Mouse (Mus musculus): ENCODE measurements around the gene Vax2. TPM values are rescaled to one million over a fixed set of nuclear protein-coding genes. Genes with fewer than 3 reads are reported as not detected.

The Vax2 gene
- total RNA-seq, 4 experiments from 2014 or later, result not detected

DNA sequence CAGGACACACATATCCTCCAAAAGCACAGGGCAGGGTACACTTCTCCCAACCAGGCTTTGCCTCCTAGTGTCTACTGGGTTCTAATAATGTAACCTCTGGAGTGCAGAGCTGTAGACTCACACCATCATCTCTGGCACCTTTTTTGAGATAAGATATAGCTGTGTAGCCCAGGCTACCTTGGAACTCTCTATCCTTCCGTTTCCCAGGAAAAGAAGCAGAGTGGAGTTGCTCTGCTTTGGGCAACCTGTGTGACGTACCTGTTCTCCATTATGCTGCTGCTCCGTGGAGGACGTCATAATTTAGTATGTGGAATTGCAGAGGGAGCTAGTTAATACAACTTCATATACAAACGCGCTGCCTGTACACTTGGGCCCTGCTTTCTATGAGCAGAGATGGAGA lies 51.3 kb downstream of the Vax2 start, which contains the start of gene Ankrd53:
Ankrd53 (plus strand) TSS at position 301 of the 400 bp plus-strand sequence.
- no peak for DNase-seq (ENCODE audit: low spot score in 2 of 2)

DNA sequence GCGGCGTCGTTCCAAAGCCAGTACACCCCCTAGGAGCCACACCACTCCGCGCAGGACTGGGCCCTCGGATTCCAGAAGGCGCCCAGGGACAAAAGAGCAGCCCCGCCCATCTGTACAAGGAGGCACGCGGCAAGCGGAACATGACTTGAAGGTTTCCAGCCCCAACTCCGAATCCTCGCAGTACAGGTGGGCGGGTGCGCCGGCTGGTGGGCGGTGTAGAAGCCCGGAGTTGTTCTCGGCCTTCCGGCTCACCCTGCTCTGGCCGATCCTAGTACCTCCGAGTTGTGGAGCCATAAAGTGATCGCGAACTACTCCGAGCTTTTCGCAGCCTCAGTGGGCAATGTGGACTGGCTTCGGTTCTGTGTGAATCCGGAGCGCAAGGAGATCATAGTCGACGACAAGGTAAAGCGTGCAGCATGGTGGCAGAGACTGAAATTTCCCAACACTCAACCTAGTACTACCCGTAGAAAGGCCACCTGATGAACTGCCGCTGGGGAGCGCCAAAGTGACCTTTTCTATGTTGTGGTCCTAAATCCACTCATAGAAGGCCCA lies 51.9 kb downstream of the Vax2 start:
- no peak for DNase-seq (ENCODE audit: low spot score in 2 of 2)

DNA sequence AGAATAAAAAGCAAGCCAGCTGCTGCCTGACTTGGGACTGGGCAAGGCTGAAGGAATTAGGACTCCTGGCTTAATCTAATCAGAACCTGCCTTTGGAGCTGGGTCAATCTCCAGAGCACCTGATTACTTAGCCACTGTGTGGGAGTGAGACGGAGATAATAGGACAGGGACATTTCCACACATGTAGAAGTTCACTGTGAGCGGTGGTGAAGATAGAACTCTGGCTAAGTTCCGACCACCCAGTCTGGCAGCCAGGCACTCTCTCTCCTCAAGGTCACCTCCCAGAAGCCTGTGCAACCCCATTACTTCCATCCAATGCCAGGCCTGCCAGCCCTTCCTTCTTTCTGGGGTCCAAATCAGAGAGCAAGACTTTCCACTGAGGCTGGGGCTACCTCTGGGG lies 55.9 kb downstream of the Vax2 start:
- DNase-seq (ENCODE audit: low spot score in 2 of 2), result no peak

GRCm38 (mm10) chr6:83768485-83768884 lies 57.4 kb downstream of the Vax2 start:
- no peak for DNase-seq (ENCODE audit: low spot score in 2 of 2)

- DNase-seq (ENCODE audit: low spot score in 2 of 2), result no peak
These were observed 63.1 kb downstream of the Vax2 start for GRCm38 (mm10) chr6:83774126-83774525.

GRCm38 (mm10) chr6:83774781-83775563 lies 63.9 kb downstream of the Vax2 start:
- no peak for DNase-seq (ENCODE audit: low spot score in 2 of 2)

GRCm38 (mm10) chr6:83775638-83776293 lies 64.7 kb downstream of the Vax2 start, which contains the start of gene Tex261:
Gene Tex261, minus strand, starts transcription at chr6:83775813.
- DNase-seq (ENCODE audit: low spot score in 2 of 2), result peak; percentile 75 to 86

DNA sequence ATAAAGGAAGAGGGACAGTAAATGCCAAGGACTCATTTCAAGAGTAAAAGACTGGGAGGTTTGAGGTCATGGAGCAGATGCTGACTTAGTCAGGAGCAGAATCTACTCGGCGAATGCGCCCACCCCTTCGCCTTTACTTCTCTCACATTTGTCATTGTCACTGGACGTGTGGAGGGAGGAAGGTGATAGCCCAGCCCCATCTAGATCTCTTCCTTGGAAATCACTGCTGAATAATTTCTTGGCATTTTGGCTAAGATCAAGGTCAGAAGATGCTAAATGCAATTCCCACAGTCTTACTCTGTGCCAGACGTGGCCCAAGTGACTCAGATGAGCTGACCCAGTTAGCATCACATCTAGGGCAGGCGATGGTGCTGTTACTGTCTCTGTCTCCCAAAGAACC lies 67.2 kb downstream of the Vax2 start:
- DNase-seq (ENCODE audit: low spot score in 2 of 2), result no peak

DNA sequence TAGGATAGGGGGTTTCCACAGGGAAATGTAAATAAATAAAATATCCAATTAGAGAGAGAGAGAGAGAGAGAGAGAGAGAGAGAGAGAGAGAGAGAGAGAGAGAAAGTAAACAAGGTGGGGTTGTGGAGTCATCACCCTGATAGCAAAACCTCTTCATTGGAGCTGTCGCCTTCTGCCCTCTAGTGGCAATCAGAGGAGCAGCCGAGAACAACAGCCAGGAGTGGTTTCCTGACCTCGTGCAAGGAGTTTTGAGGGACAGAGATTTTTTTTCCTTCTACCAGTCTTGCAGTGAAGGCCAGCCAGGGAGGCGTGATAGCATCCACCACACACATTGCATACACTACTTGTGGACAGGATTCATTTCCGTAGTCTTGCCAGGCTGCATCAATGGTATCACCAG lies 68.0 kb downstream of the Vax2 start:
- DNase-seq (ENCODE audit: low spot score in 2 of 2), result no peak

- DNase-seq (ENCODE audit: low spot score in 2 of 2), result no peak
These were observed 75.4 kb downstream of the Vax2 start for GRCm38 (mm10) chr6:83786426-83786825.

Other genes with a start within 250 kb of the Vax2 start
- gene Dguok, start 204.3 kb upstream of the Vax2 start, total RNA-seq (2022), result 10 to 100 TPM; 23.9 to 35.7 (median 30.9) TPM
- gene Actg2, start 175.0 kb upstream of the Vax2 start, total RNA-seq (2022), result not detected
- gene Stambp, start 138.5 kb upstream of the Vax2 start, total RNA-seq (2022), result 10 to 100 TPM; 32.9 to 39.3 (median 37.3) TPM
- gene Clec4f, start 55.1 kb upstream of the Vax2 start, total RNA-seq (2022), result not detected
- gene Cd207, start 33.4 kb upstream of the Vax2 start, total RNA-seq (2022), result under 1 TPM in 1 of 4 experiments, not detected in 3; 0.21 TPM
- gene Atp6v1b1, start 31.7 kb downstream of the Vax2 start, total RNA-seq (2022), result not detected
- gene Ankrd53, start 51.4 kb downstream of the Vax2 start, total RNA-seq (2022), result not detected
- gene Tex261, start 64.5 kb downstream of the Vax2 start, total RNA-seq (2022), result 10 to 100 TPM; 38.3 to 49.8 (median 44.3) TPM
- gene Nagk, start 83.7 kb downstream of the Vax2 start, total RNA-seq (2022), result 10 to 100 TPM; 54.6 to 59.7 (median 56.7) TPM
- gene Paip2b, start 120.5 kb downstream of the Vax2 start, total RNA-seq (2022), result 10 to 100 TPM; 57.6 to 68.0 (median 64.7) TPM
- 100 to 1,000 TPM; 115 to 139 (median 131) TPM for gene Zfp638, start 155.8 kb downstream of the Vax2 start, total RNA-seq (2022)